Mouse (Mus musculus): ENCODE results near the gene Cldn15. TPM values are rescaled to one million over a fixed set of nuclear protein-coding genes. Genes with fewer than 3 reads are reported as not detected.
A peak's percentile ranks its signal among the peaks of the same experiment; 100 is the strongest.

Cldn15 gene
- polyA plus RNA-seq, 1 experiment from 2014 or later = 0.11 TPM

DNA sequence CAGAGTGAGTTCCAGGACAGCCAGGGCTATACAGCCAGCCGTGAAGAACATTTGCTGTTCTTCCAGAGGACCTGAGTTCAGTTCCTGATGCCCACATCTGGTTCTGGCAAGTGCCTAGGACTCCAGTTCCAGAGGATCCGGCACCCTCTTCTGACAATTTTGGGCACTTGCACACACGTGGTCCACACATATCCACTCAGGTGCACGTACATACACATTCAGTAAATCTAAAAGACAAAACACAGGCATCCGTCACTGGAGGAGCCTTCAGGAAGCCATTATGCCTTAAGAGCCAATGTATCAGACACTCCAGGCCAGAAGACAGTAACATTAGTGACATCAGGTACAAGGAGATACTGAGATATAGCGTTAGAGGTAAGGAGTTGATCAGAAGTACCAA lies 15.9 kb upstream of the Cldn15 start:
- Histone ChIP-seq H3K27me3 (no peaks in the 10 kb centered on the region), H3K4me2 (replicated peaks) (no peak overlapping the region), H3K9me3 (replicated peaks) (no peaks in the 10 kb centered on the region), H3K9ac (no peak overlapping the region), H3K27ac (replicated peaks) (no peak overlapping the region), H3K4me3 (replicated peaks) (no peak overlapping the region), H3K36me3 (no peaks in the 10 kb centered on the region), H3K4me1 (peaks cover 19% of the 10 kb centered on the region)
- ATAC-seq (ENCODE audit: insufficient number of reproducible peaks, low FRiP score, low TSS enrichment, low read depth) = no peak
- WGBS = 91% methylated on average over 6 of the region's 6 CpGs

DNA sequence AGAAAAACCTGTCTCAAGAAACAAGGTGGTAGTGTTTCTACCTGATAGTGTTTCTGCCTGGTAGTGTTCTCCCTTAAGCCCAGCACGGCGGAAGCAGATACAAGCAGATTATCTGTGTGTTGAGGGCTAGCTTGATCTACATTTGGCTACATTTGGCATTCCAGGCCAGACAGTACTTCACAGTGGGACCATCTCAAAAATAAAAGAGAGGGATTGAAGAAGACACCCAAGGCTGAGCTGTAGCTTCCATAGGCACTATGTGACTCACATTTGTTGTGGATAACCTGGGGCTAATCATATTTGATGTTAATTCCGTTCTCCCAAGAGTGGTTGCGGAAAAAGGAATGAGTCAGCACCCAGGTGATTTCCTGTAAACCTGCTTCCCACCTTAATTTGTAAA lies 14.3 kb upstream of the Cldn15 start:
- Histone ChIP-seq H3K27ac (replicated peaks) (no peak overlapping the region), H3K9ac (no peak overlapping the region), H3K4me2 (replicated peaks) (no peak overlapping the region), H3K27me3 (no peaks in the 10 kb centered on the region), H3K4me3 (replicated peaks) (0 out of 2 replicates have a peak overlapping the region, but pooled peaks have one; percentile 81), H3K36me3 (no peaks in the 10 kb centered on the region), H3K9me3 (replicated peaks) (no peaks in the 10 kb centered on the region), H3K4me1 (peaks cover 19% of the 10 kb centered on the region)
- 65% methylated on average over 4 of the region's 4 CpGs for WGBS
- ATAC-seq (ENCODE audit: insufficient number of reproducible peaks, low FRiP score, low TSS enrichment, low read depth) = no peak

DNA sequence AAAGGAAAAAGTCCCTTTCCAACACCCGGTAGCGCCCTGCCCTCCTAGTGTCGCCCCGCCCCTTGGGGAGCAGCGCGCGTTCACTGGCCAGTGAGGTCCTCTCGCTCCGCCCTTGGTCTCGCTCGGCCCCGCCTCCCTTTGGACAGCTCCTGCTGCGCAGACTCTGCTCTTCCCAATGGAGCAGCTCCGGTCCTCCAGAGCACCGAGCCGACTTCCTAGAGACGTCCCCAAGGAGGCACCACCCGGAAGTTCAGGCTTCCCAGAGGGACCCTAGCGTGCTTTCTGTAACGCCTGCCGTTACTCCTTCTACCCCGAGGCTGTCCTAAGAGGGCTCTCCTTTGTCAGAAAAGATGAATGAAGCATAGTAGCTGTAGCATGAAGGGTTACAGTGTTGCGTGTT lies 13.4 kb upstream of the Cldn15 start, which contains the start of gene Fis1:
Gene Fis1, plus strand, starts transcription at position 261 of the 400 bp plus-strand sequence.
- peak within 1 kb of the TSS; percentile 65 for H3K4me2 ChIP-seq (replicated peaks)
- H3K27ac ChIP-seq (replicated peaks) = peak within 1 kb of the TSS; percentile 67; the same call in 1 of the 2 replicates
- H3K4me1 ChIP-seq = peaks cover 19% of the 10 kb centered on the region
- under 1% methylated on average over 23 of the region's 23 CpGs for WGBS
- H3K9me3 ChIP-seq (replicated peaks) = no peaks in the 10 kb centered on the region
- H3K27me3 ChIP-seq = no peaks in the 10 kb centered on the region
- H3K36me3 ChIP-seq = 0 out of 2 replicates have a peak, but pooled peaks cover 2% of the 10 kb centered on the region
- peak within 1 kb of the TSS; percentile 81 for H3K4me3 ChIP-seq (replicated peaks)
- peak within 1 kb of the TSS; percentile 53 for H3K9ac ChIP-seq
- ATAC-seq (ENCODE audit: insufficient number of reproducible peaks, low FRiP score, low TSS enrichment, low read depth) = peak; percentile 99

DNA sequence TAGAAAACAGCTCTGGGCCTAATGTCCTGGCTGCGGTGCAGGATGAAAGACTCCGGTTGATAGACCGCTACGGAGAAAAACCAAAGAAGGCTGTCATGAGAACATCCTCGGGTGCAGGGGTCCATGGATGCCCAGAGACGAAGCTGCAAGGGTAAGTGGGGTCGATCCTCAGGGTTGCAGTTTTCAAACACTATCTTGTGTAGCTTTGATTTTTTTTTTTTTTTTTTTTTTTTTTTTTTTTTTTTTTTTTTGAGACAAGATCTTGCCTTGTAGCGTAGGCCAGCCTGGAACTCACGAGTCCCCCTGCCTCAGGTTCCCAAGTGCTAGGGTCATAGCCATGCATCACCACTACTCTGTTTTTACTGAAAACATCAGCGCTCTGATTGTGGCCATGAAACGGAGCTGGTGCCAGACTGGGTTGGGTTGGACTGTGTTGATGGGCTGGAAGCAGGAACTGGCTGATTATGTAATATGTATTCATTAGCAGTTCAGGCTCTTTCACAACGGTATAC lies 12.9 kb upstream of the Cldn15 start:
- 0 out of 2 replicates have a peak, but pooled peaks cover 2% of the 10 kb centered on the region for H3K36me3 ChIP-seq
- 2% methylated on average over 12 of the region's 12 CpGs for WGBS
- peak overlapping the region; percentile 81 for H3K4me3 ChIP-seq (replicated peaks)
- H3K9ac ChIP-seq = peak overlapping the region; percentile 53
- H3K27ac ChIP-seq (replicated peaks) = peak overlapping the region; percentile 67; the same call in 1 of the 2 replicates
- peaks cover 19% of the 10 kb centered on the region for H3K4me1 ChIP-seq
- no peaks in the 10 kb centered on the region for H3K27me3 ChIP-seq
- peak; percentile 30 for ATAC-seq (ENCODE audit: insufficient number of reproducible peaks, low FRiP score, low TSS enrichment, low read depth)
- no peaks in the 10 kb centered on the region for H3K9me3 ChIP-seq (replicated peaks)
- H3K4me2 ChIP-seq (replicated peaks) = peak overlapping the region; percentile 65

DNA sequence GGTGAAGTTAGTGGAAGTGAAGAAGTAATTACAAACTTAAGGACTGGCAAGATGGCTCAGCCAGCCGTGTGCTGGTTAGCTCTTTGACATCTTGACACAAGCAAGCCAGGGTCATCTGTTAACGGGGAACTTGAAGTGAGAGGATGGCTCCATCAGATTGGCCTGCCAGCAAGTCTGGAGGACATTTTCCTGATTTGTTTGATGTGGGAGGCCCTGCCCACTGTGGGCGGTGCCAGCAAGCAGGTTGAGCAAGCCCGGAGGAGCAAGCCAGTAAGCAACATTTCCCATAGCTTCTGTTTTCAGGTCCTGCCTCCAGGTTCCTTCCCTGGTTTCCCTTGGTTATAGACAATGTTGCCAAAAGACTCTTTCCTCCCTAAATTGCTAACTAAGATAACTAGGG lies 10.8 kb upstream of the Cldn15 start:
- no peaks in the 10 kb centered on the region for H3K9me3 ChIP-seq (replicated peaks)
- 82% methylated on average over 4 of the region's 4 CpGs for WGBS
- 0 out of 2 replicates have a peak, but pooled peaks cover 2% of the 10 kb centered on the region for H3K36me3 ChIP-seq
- peaks cover 19% of the 10 kb centered on the region for H3K4me1 ChIP-seq
- H3K27ac ChIP-seq (replicated peaks) = no peak overlapping the region
- no peak overlapping the region for H3K4me3 ChIP-seq (replicated peaks)
- no peak overlapping the region for H3K9ac ChIP-seq
- no peak for ATAC-seq (ENCODE audit: insufficient number of reproducible peaks, low FRiP score, low TSS enrichment, low read depth)
- H3K27me3 ChIP-seq = no peaks in the 10 kb centered on the region
- no peak overlapping the region for H3K4me2 ChIP-seq (replicated peaks)

DNA sequence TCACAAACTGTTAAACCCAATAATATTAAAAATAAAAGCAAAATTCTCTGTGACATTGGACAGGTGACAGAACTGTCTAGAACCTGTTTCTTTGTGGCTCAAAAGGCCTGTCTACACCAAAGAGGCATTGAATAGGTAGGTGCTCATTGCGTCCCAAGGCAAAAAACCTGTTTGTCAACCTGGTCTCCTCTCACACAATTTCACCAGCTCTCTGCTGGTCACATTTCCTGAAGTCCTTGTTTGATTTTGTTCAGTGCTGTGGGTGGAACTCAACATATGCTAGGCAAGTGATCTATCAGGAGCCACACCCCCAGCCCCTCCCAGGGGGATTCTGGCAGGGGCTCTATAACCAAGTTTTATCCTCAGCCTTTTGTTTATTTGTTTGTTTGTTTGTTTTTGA lies 9.2 kb upstream of the Cldn15 start:
- Histone ChIP-seq H3K9me3 (replicated peaks) (no peaks in the 10 kb centered on the region), H3K4me2 (replicated peaks) (no peak overlapping the region), H3K27me3 (no peaks in the 10 kb centered on the region), H3K9ac (no peak overlapping the region), H3K4me1 (peaks cover 21% of the 10 kb centered on the region), H3K4me3 (replicated peaks) (no peak overlapping the region), H3K36me3 (0 out of 2 replicates have a peak, but pooled peaks cover 2% of the 10 kb centered on the region), H3K27ac (replicated peaks) (no peak overlapping the region)
- 80% methylated on average over 1 of the region's 1 CpGs for WGBS
- ATAC-seq (ENCODE audit: insufficient number of reproducible peaks, low FRiP score, low TSS enrichment, low read depth) = no peak

DNA sequence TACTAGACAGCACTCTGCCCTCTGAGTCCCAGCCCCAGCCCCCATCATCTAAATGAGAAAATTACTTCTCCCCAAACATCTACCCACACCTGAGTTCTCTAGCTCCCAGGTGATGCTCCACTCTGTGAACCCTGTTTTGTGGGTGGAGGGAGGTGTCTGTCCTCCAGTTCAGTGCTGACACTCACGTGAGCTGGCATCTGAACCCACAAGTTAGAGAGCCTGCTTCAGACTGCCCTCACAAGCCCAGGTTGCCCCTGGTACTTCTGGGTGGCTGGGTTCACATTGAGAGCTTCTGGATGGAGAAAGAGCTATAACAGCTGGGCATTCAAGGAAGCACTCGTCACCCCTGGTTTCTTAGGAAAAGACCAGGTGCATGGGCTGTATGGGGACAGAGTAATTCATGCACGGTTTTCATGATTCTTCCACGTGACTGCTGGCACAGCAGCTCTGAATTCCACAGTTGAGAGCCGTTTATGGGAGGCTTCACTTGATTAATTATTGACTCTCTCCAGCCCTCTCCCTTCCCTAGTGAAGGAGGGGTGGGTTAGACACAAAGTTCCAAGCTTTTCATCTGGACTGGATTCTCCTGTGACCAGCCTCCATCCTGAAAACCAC lies 7.3 kb upstream of the Cldn15 start:
- Histone ChIP-seq H3K27me3 (no peaks in the 10 kb centered on the region), H3K27ac (replicated peaks) (no peak overlapping the region), H3K4me2 (replicated peaks) (no peak overlapping the region), H3K4me1 (peaks cover 18% of the 10 kb centered on the region), H3K36me3 (peaks cover 14% of the 10 kb centered on the region), H3K9me3 (replicated peaks) (no peaks in the 10 kb centered on the region), H3K9ac (no peak overlapping the region), H3K4me3 (replicated peaks) (no peak overlapping the region)
- no peak for ATAC-seq (ENCODE audit: insufficient number of reproducible peaks, low FRiP score, low TSS enrichment, low read depth)
- 77% methylated on average over 5 of the region's 5 CpGs for WGBS

DNA sequence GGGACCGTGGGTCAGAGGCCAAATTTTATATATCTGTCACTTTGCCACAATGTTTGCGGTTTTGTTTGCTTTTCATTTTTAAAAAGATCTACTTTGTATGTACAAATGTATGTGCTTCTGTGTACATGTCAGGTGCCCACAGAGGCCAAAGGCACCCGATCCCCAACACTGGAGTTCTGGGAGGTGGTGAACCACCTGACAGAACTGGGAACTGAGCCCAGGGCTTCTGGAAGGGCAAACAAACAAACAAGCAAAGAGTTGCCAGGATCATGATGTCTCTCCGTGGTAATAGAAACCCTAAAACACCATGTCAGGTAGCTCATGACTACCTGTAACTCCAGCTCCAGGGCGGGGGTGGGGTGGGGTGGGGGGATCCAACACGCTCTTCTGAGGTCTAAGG lies 6.4 kb upstream of the Cldn15 start:
- Histone ChIP-seq H3K27ac (replicated peaks) (no peak overlapping the region), H3K4me1 (peaks cover 11% of the 10 kb centered on the region), H3K9me3 (replicated peaks) (no peaks in the 10 kb centered on the region), H3K27me3 (no peaks in the 10 kb centered on the region), H3K36me3 (peaks cover 23% of the 10 kb centered on the region), H3K4me2 (replicated peaks) (no peak overlapping the region), H3K9ac (no peak overlapping the region), H3K4me3 (replicated peaks) (no peak overlapping the region)
- ATAC-seq (ENCODE audit: insufficient number of reproducible peaks, low FRiP score, low TSS enrichment, low read depth) = no peak
- 90% methylated on average over 6 of the region's 6 CpGs for WGBS

DNA sequence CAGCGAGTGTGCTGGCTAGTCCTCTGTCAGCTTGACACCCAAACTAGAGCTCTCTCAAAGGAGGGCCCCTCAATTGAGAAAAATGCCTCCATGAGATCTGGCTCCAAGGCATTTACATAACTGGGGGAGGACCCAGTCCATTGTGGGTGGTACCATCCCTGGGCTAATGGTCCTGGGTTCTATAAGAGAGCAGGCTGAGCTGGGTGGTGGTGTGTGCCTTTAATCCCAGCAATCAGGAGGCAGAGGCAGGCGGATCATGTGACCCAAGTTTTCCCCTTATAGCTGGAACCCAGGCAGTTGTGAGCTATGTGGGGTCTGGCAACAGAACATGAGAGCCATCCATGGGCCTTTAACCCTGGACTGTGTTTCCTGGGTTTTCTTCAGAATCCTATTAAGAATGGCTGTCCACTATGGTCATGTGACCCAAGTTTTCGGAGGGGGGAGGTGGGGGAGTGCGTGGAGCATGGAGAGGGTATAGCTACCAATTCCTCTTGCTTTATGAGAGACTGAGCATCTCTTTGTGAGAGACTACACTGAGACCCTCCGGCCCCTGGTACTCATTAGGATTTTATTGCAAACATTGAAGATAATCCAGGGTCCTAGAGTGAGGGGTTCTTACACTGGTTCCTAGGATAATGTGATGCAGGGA lies 5.0 kb upstream of the Cldn15 start:
- Histone ChIP-seq H3K4me1 (peaks cover 14% of the 10 kb centered on the region), H3K27ac (replicated peaks) (peak overlapping the region; percentile 87), H3K27me3 (no peaks in the 10 kb centered on the region), H3K36me3 (peaks cover 35% of the 10 kb centered on the region), H3K4me2 (replicated peaks) (peak overlapping the region; percentile 70), H3K9me3 (replicated peaks) (no peaks in the 10 kb centered on the region), H3K9ac (peak overlapping the region; percentile 70; the same call in 1 of the 2 replicates), H3K4me3 (replicated peaks) (peak overlapping the region; percentile 67)
- 0 out of 2 replicates have a peak, but pooled peaks have one; percentile 4 for ATAC-seq (ENCODE audit: insufficient number of reproducible peaks, low FRiP score, low TSS enrichment, low read depth)
- WGBS = 21% methylated on average over 5 of the region's 5 CpGs

DNA sequence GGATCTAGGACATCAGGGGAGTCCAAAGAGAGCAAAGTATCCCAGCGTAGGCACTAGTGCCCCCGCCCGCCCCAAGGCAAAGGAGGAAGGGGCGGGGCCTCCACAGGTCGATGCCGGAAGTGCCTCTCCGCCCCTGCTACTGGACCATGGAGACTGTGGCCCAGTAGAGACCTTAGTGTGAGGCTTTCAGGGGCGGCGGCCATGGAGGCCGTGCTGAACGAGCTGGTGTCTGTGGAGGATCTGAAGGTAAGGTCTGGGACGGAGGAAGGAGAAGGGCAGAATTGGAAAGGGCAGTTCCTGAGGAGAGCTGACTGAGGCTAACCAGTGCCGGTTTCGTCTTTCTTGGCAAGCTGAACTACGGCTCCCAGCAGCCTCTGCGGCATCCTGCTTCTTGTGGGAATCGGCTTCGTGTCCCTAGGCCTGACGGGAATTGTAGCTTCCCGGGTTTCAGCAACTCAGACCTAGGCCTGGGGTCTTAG lies 4.4 kb upstream of the Cldn15 start:
- peak overlapping the region; percentile 87 for H3K27ac ChIP-seq (replicated peaks)
- ATAC-seq (ENCODE audit: insufficient number of reproducible peaks, low FRiP score, low TSS enrichment, low read depth) = peak; percentile 92
- peak overlapping the region; percentile 70 for H3K4me2 ChIP-seq (replicated peaks)
- H3K27me3 ChIP-seq = no peaks in the 10 kb centered on the region
- peaks cover 14% of the 10 kb centered on the region for H3K4me1 ChIP-seq
- H3K4me3 ChIP-seq (replicated peaks) = peak overlapping the region; percentile 67
- H3K9me3 ChIP-seq (replicated peaks) = no peaks in the 10 kb centered on the region
- peaks cover 35% of the 10 kb centered on the region for H3K36me3 ChIP-seq
- 0% methylated on average over 20 of the region's 20 CpGs for WGBS
- peak overlapping the region; percentile 70 for H3K9ac ChIP-seq

DNA sequence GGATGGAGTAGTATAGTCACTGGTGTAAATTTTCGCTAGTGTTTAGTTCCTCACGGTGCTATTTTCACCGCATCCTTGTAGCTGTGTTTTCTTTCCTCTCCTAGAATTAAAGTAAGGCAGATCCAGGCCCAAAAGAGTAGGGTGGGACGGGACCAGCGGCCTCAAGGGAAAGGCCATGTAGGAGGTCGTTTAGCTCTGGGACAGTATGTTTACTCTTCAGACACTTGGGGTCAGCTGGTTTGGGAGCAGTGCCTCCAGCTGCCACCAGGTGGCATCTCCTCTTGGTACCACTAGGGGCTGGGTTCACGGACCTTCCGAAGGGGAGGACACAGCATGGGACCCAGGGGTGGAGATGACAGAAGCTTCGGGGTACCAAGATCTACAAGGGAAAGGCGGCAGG lies 3.9 kb upstream of the Cldn15 start:
- Histone ChIP-seq H3K9me3 (replicated peaks) (no peaks in the 10 kb centered on the region), H3K4me3 (replicated peaks) (peak overlapping the region; percentile 67), H3K4me2 (replicated peaks) (peak overlapping the region; percentile 70), H3K27ac (replicated peaks) (peak overlapping the region; percentile 87), H3K9ac (peak overlapping the region; percentile 70), H3K4me1 (peaks cover 14% of the 10 kb centered on the region), H3K27me3 (no peaks in the 10 kb centered on the region), H3K36me3 (peaks cover 33% of the 10 kb centered on the region)
- 2% methylated on average over 10 of the region's 10 CpGs for WGBS
- ATAC-seq (ENCODE audit: insufficient number of reproducible peaks, low FRiP score, low TSS enrichment, low read depth) = peak; percentile 64; the same call in 1 of the 2 replicates
